Mouse (Mus musculus) adrenal gland, postnatal 36 days (tissue): ENCODE data around the gene Mrps31. TPM values are rescaled to one million over a fixed set of nuclear protein-coding genes. Genes with fewer than 3 reads are reported as not detected.

Experiments used
- DNase-seq, 2 experiments: peaks; one replicate each; pipeline ENCODE4 v3.0.0; 2021; ENCODE audit warnings: mixed read lengths in 1 of 2
- long read RNA-seq, 2 experiments: library from polyadenylated mRNA; stranded (forward); transcript quantifications; one replicate each; pipeline ENCODE4 v2.0.0; 2021; ENCODE audit warnings: borderline sequencing depth in 2 of 2
- total RNA-seq, 2 experiments: library from RNA; stranded (reverse); gene quantifications; 2 replicates each; pipeline ENCODE4 v1.2.3; 2021

Gene Mrps31
- 10 to 100 TPM; 42.1 to 43.0 TPM for total RNA-seq
- long read RNA-seq, experiment 1, transcript Mrps31-201 (7 exons, 1,515 nt) = major isoform, 70 of 97 reads
- long read RNA-seq, experiment 1, partial matches to known transcripts = 5 of 97 reads
- long read RNA-seq, experiment 1, other reads (novel, unspliced or antisense) = 22 of 97 reads
- long read RNA-seq, experiment 2, transcript Mrps31-201 (7 exons, 1,515 nt) = major isoform, 34 of 40 reads
- long read RNA-seq, experiment 2, partial matches to known transcripts = 3 of 40 reads
- long read RNA-seq, experiment 2, other reads (novel, unspliced or antisense) = 3 of 40 reads

DNA sequence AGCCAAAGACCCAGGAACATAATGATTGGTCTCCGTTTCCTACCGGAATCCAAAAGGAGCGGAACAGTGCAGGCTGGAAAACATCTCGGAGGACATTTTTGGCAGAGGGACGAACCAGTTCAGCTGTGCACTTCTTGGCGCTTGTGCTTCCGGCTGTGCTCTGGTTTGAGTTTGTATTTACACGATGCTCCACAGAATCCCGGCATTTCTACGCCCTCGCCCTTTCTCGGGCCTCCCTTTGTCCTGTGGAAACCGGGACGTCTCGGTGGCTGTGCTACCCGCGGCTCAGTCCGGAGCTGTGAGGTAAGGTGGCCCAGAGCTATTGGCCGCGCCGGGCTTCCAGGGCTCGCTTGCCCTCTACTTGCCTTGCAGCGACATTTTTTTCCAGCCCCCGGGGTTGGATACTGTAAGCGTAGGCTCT lies at the start of gene Mrps31:
Mrps31 (plus strand) TSS at position 80 of the 421 bp plus-strand sequence.
- DNase-seq = peak; percentile 81 to 83

GRCm38 (mm10) chr8:22376311-22376710 lies 34.9 kb upstream of the Mrps31 start:
- no peak for DNase-seq

GRCm38 (mm10) chr8:22376903-22377302 lies 34.3 kb upstream of the Mrps31 start:
- DNase-seq = peak; percentile 60 to 75

- no peak for DNase-seq
Observed at GRCm38 (mm10) chr8:22380934-22381333, 30.2 kb upstream of the Mrps31 start.

- no peak for DNase-seq
Observed at GRCm38 (mm10) chr8:22382824-22383595, 28.2 kb upstream of the Mrps31 start.

GRCm38 (mm10) chr8:22385158-22385557 lies 26.0 kb upstream of the Mrps31 start:
- no peak for DNase-seq

- no peak for DNase-seq
Observed at GRCm38 (mm10) chr8:22389874-22390273, 21.3 kb upstream of the Mrps31 start.

DNA sequence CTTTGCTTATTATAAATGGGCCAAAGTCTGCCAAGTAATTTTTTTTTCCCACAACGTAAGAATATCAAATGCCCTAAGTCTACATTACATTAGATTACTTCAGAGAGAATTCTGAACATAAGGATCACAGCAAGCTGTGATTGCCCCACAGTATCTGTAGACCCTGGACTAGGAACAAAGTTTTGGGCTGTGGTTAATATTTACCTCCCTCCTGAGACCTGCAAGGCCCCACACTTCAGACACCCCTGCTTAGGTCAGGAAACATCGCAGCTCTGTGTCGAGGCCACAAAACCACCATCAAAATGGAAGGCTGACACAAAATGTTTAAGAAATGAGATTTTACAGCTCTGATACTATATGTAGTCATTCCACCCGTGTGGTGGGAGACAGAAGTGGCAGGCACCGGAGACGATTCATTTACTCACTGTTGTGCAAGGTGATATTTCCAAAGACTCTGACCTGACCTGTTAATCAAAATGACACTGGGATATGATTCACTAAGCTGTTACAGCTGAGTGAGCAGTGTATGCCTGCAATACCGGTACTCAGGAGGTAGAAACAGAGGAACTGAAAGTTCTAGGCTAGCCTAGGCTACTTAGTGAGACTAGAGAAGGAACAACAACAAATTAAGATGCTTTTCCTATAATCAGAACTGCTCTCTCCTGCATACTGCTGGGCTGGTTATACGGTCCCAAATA lies 20.2 kb upstream of the Mrps31 start:
- DNase-seq = no peak

DNA sequence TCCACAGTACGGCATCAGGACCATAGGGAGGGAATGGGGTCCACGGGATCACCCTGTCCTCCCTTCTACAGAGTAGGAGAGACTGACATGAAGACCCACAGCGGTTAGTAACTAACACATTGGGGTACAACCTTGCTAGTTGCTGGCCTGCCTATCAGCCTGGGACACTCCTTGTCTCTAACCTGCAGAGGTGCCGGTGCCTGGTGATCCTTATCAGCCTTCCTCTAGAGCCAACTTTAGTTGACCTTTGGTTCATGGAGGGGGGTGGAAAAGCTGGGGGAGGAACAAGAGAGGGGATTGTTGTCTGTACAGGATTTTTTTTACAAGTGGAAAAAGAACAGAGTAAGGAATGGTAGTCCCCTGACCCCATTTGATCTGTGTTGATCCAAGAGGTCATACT lies 16.7 kb upstream of the Mrps31 start:
- DNase-seq = no peak

GRCm38 (mm10) chr8:22395256-22395655 lies 15.9 kb upstream of the Mrps31 start:
- DNase-seq = no peak

- no peak for DNase-seq
Observed at GRCm38 (mm10) chr8:22397811-22398141, 13.4 kb upstream of the Mrps31 start.

DNA sequence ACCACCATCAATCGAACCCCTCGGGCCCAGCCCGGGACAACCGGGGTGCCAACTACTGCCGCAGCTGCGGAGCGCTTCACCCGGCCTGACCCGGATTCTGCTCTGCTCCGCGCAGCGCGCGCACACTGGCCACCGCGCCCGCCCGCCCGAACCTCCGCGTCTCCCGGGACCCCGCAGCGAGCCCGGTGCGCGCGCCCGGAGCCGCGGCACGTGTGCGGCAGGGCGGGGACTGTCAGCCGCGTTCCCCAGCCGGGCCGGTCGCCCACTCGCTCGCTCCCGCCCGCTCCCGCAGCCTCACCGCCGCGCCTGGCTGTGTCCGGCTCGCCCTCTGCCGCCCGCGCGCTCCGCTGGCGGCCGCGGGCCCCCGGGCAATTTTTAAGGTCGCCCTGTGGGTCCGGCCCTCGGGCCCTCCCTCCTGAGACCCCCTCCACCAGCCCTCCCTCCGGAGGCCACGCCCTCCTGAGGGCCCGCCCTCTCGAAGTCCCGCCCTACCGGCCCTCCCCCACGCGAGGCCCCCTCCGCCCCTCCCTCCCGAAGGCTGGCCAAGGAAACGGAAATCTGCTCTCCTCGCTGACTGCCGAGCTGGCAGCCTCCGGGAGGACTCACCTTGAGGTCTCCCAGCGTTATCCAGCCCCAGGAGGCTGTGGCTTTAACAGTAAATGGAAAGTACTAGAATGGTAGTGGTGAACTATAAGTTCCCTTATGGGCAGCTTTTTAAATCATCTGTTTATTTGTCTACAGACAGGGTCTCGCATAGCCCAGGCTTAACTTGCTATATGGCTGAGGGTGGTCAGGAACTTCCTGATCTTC lies 12.8 kb upstream of the Mrps31 start, which contains the start of gene Slc25a15:
Slc25a15 (minus strand) TSS at position 456 of the 810 bp plus-strand sequence.
- peak; percentile 94 to 96 for DNase-seq

DNA sequence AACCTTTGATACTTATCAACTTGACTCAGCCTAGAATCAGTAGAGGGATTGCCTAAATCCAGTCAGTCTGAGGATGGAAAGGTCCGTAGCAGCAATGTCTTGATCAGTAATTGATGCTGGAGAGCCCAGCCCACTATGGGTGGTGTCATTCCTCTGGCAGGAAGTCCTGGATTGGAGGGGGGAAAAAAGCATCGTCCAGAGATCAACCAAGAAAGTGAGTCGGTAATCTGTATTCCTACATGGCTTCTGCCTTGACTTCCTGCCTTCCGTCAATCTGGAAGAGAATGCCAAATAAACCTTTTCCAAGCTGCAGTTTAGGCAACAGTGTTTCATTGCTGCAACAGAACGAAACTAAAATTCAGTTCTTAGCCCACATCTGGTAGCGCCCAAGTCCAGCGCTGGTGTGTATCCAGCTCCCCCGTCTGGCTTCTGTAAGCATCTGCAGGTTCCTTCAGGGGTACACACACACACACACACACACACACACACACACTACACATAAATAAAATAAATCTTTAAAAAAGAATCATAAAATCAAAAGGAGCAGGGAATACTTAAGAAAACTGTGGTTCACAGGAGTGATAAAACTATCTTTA lies 11.8 kb upstream of the Mrps31 start:
- no peak for DNase-seq

DNA sequence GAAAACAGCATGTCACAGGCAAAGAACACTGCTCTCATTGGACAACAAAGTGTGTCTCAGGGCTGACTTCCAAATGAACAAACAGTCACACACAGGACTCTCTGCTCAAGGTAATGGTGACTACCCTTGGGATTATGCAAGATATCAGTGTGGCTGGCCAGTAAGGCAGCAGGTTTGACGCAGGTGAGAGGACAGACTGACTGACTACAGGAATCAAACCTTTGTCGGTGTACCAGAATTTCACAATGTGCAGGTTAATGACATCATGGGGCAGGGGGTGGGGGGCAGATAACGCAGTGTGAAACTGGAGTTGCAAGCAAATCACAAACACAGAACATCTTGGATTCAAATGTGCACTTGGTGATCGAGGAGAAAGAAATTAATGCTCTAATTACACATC lies 10.6 kb upstream of the Mrps31 start:
- DNase-seq = no peak

GRCm38 (mm10) chr8:22403235-22403634 lies 7.9 kb upstream of the Mrps31 start:
- no peak for DNase-seq

DNA sequence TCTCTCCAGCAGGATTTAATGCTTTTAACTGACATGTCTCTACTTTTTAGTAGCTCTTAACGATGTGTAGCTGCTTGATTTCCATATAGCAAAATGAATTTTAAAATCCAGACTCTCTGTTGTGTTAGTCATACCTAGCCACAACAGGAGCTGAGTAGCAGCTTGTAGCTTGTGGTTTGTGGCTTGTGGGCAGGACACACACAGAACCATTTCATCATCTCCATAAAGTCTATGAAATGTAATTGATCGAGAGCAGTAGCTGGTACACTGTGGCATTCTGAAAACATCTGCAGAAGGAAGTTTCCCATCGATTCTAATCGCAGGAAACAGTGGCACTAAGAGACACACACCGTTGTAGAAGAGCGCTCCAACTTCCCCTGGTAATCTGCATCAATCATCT lies 5.4 kb upstream of the Mrps31 start:
- no peak for DNase-seq

- no peak for DNase-seq
Observed at GRCm38 (mm10) chr8:22410688-22411281, 376 bp upstream of the Mrps31 start.

DNA sequence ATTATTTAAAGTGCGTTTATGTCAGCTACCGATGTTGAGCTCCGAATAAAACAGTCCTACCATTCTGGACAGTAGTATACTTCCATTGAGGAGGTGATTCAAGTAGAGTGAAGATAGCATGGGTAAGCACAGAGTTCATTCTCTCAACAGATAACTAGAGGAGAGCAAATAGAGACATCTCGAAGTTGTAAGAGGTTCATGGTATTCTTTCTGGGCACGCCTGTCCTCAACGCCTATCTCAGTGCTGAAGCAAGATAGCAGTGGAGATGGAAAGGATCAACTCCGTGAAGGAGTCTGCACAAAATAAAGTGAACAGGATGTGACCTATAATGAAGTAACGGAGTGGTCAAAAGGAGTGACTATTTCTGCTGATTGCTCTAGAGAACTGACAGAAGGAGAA lies 810 bp downstream of the Mrps31 start:
- DNase-seq = no peak
